Mouse (Mus musculus) stomach, postnatal 0 days (tissue): ENCODE data around the gene Dgkk.

Source experiments
- CTCF ChIP-seq: IDR thresholded peaks from 2 replicates; pipeline ENCODE4 v1.5.1; 2016; ENCODE audit warnings: antibody characterized with exemption, low read depth, mild to moderate bottlenecking, moderate library complexity
- EP300 ChIP-seq: optimal IDR thresholded peaks from 2 replicates; pipeline ENCODE3; 2016; ENCODE audit warnings: antibody characterized with exemption

GRCm38 (mm10) chrX:6853466-6853865 lies 74.4 kb downstream of the Dgkk start:
- no peak for TF ChIP-seq EP300
- no peak for TF ChIP-seq CTCF
